Mouse (Mus musculus) thymus, postnatal 25 days (tissue): ENCODE measurements at regions not wholly inside any gene's neighbourhood (a gene's known extent, or its start where the extent isn't known, plus 50 kb on each side); places are given as distances from the start of the nearest gene placed in this dataset.
A peak's percentile ranks its signal among the peaks of the same experiment; 100 is the strongest.

Experiments used
- DNase-seq: peaks from one replicate; pipeline ENCODE4 v3.0.0; 2022

GRCm38 (mm10) chr15:34775714-34776113, 418.0 kb upstream of the 9430069I07Rik start:
- no peak for DNase-seq

GRCm38 (mm10) chr15:34751746-34752145, 394.1 kb upstream of the 9430069I07Rik start:
- no peak for DNase-seq

GRCm38 (mm10) chr15:34751021-34751420, 393.3 kb upstream of the 9430069I07Rik start:
- no peak for DNase-seq

- DNase-seq, result no peak
These were observed 389.4 kb upstream of the 9430069I07Rik start for GRCm38 (mm10) chr15:34747111-34747510.

- peak; percentile 63 for DNase-seq
These were observed 385.6 kb upstream of the 9430069I07Rik start for GRCm38 (mm10) chr15:34743130-34743782.

GRCm38 (mm10) chr15:34741488-34741887, 383.8 kb upstream of the 9430069I07Rik start:
- DNase-seq, result no peak
